Mouse (Mus musculus) ES-E14 (cell line): ENCODE data around the gene Haus6. TPM values are rescaled to one million over a fixed set of nuclear protein-coding genes. Genes with fewer than 3 reads are reported as not detected.

Source experiments
- DNase-seq: peaks from one replicate; pipeline ENCODE4 v3.0.0-alpha.2; 2013; ENCODE audit warnings: low read depth, low spot score
- H3K27ac ChIP-seq: 2 replicates; pipeline ENCODE4 v1.5.1; 2012; ENCODE audit warnings: low read depth, mild to moderate bottlenecking, low read length, moderate library complexity, mixed read lengths; ENCODE audit not compliant: poor library complexity, insufficient read depth, severe bottlenecking
- H3K36me3 ChIP-seq: 2 replicates; pipeline ENCODE4 v1.6.1; 2012; ENCODE audit warnings: mild to moderate bottlenecking, low read length, moderate library complexity, mixed read lengths; ENCODE audit not compliant: control insufficient read depth, poor library complexity, insufficient read depth, severe bottlenecking
- H3K4me1 ChIP-seq, 2 experiments: fragments of 150-350 bp in 1 of 2; sonication (generic) in 1 of 2; 2 replicates each; pipeline ENCODE4 v1.6.1; 2012; ENCODE audit warnings: low read length in 2 of 2, mild to moderate bottlenecking in 1 of 2, mixed read lengths in 1 of 2; ENCODE audit not compliant: control insufficient read depth in 2 of 2, insufficient read depth in 2 of 2, poor library complexity in 1 of 2
- H3K4me3 ChIP-seq, 2 experiments: fragments of 150-350 bp in 1 of 2; sonication (generic) in 1 of 2; 2 replicates each; pipeline ENCODE4 v1.5.1; 2012; ENCODE audit warnings: low read length in 2 of 2, low read depth in 1 of 2, mild to moderate bottlenecking in 1 of 2, mixed read lengths in 1 of 2; ENCODE audit not compliant: insufficient read depth in 1 of 2, poor library complexity in 1 of 2, severe bottlenecking in 1 of 2
- H3K9ac ChIP-seq: 2 replicates; pipeline ENCODE4 v1.6.1; 2012; ENCODE audit warnings: low read depth, mild to moderate bottlenecking, low read length, mixed read lengths; ENCODE audit not compliant: poor library complexity, insufficient read depth, severe bottlenecking
- H3K9me3 ChIP-seq: fragments of 150-350 bp; sonication (generic); 2 replicates; pipeline ENCODE4 v1.6.1; 2012; ENCODE audit warnings: low read depth, mild to moderate bottlenecking, low read length; ENCODE audit not compliant: control insufficient read depth, insufficient read depth
- CHD2 ChIP-seq: IDR thresholded peaks from 2 replicates; pipeline ENCODE4 v1.6.1; 2014; ENCODE audit warnings: mild to moderate bottlenecking, low read depth, low read length, inconsistent platforms
- HCFC1 ChIP-seq: IDR thresholded peaks from 2 replicates; pipeline ENCODE4 v1.6.1; 2012; ENCODE audit warnings: low read length, inconsistent platforms, borderline replicate concordance; ENCODE audit not compliant: insufficient read depth
- MAFK ChIP-seq: IDR thresholded peaks from 2 replicates; pipeline ENCODE4 v1.6.1; 2014; ENCODE audit warnings: mild to moderate bottlenecking, low read depth, low read length, inconsistent platforms; ENCODE audit not compliant: insufficient read depth
- ZC3H11A ChIP-seq: IDR thresholded peaks from 2 replicates; pipeline ENCODE4 v1.6.1; 2012; ENCODE audit warnings: low read depth, mild to moderate bottlenecking, inconsistent platforms, low read length, borderline replicate concordance
- ZNF384 ChIP-seq: IDR thresholded peaks from 2 replicates; pipeline ENCODE4 v1.6.1; 2012; ENCODE audit warnings: low read depth, low read length, inconsistent platforms
- in situ Hi-C, 2 experiments: fragments of 600-800 bp; cut with MboI; formaldehyde crosslinking; loops; one replicate each; pipeline ENCODE4 v1.15.1; 2025; ENCODE audit warnings: low sequenced_read_pairs in 2 of 2, inconsistent platforms in 1 of 2; ENCODE audit not compliant: unreplicated experiment in 2 of 2
- total RNA-seq: library from RNA; depleted of rRNA; stranded (reverse); fragments of 300-350 nt; gene quantifications from 2 replicates; pipeline ENCODE4 v1.2.3, GENCODE M21; 2012

Haus6 gene
- total RNA-seq, 1 experiment: 53.9 TPM

GRCm38 (mm10) chr4:86538936-86539335 is 72.9 kb downstream of the Haus6 start:
- Histone ChIP-seq H3K27ac (no peak overlapping the region), H3K4me3 (no peak overlapping the region), H3K36me3 (no peaks in the 10 kb centered on the region), H3K4me1 (no peaks in the 10 kb centered on the region), H3K9me3 (no peaks in the 10 kb centered on the region), H3K9ac (no peak overlapping the region)
- in situ Hi-C loops: loop anchor here (25.0 kb wide), 2 partner anchors 702 to 1377 kb away; no protein-coding TSS in a partner anchor
- DNase-seq: peak; percentile 38
- no peak for TF ChIP-seq ZC3H11A
- no peak for TF ChIP-seq HCFC1
- TF ChIP-seq CHD2: no peak
- TF ChIP-seq MAFK: no peak
- TF ChIP-seq ZNF384: no peak

GRCm38 (mm10) chr4:86537972-86538371 is 73.9 kb downstream of the Haus6 start:
- Histone ChIP-seq H3K27ac (no peak overlapping the region), H3K9me3 (no peaks in the 10 kb centered on the region), H3K36me3 (no peaks in the 10 kb centered on the region), H3K4me1 (no peaks in the 10 kb centered on the region), H3K9ac (no peak overlapping the region), H3K4me3 (no peak overlapping the region)
- in situ Hi-C loops: loop anchor here (25.0 kb wide), 2 partner anchors 701 to 1376 kb away; no protein-coding TSS in a partner anchor
- peak; percentile 25; the same call in 1 of the 2 replicates for TF ChIP-seq ZC3H11A
- no peak for TF ChIP-seq MAFK
- DNase-seq: peak; percentile 39

GRCm38 (mm10) chr4:86534091-86534481 is 77.8 kb downstream of the Haus6 start:
- Histone ChIP-seq H3K36me3 (no peaks in the 10 kb centered on the region), H3K4me1 (no peaks in the 10 kb centered on the region), H3K27ac (no peak overlapping the region), H3K9ac (no peak overlapping the region), H3K9me3 (no peaks in the 10 kb centered on the region), H3K4me3 (no peak overlapping the region)
- DNase-seq: no peak
- TF ChIP-seq MAFK (no peak), CHD2 (no peak), HCFC1 (no peak), ZC3H11A (no peak), ZNF384 (no peak)
- in situ Hi-C loops: loop anchor here (25.0 kb wide), 2 partner anchors 697 to 1372 kb away; no protein-coding TSS in a partner anchor

GRCm38 (mm10) chr4:86533406-86534090 is 78.3 kb downstream of the Haus6 start:
- Histone ChIP-seq H3K4me1 (no peaks in the 10 kb centered on the region), H3K9me3 (no peaks in the 10 kb centered on the region), H3K36me3 (no peaks in the 10 kb centered on the region), H3K4me3 (no peak overlapping the region), H3K9ac (no peak overlapping the region), H3K27ac (no peak overlapping the region)
- in situ Hi-C loops: loop anchor here (25.0 kb wide), 2 partner anchors 696 to 1371 kb away; no protein-coding TSS in a partner anchor
- no peak for TF ChIP-seq CHD2
- no peak for TF ChIP-seq ZC3H11A
- no peak for TF ChIP-seq HCFC1
- no peak for TF ChIP-seq ZNF384
- TF ChIP-seq MAFK: no peak
- no peak for DNase-seq
